ENCODE assay signal across 22 mouse cellular contexts in the genomic region with DNA sequence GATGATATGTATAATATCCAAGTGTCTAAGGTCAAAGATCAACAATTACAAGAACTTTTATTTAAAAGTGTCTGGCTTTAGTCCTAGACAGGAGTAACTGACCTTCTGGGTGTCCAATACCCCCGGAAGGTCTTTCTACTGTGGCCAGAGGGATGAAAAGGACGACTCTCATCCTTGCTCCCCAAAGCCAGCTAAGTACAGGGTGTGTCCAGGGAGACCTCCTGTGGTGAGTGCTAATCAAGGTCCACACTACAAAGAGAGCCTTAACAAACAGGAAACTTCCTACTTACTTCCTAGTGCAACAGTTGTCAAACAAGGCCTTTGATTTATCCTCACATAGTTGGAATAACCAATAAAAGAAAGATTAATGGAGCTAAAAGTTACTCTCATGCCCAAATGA.
"Had no signal": no experiment of that assay in that cellular context is flagged by ENCODE, and none has a peak within 500 bp of the region (broad histone marks: within the 10 kb centered on the region; RNA-seq: fewer than 3 reads in every experiment).

No protein-coding gene starts in this region.

- H3K27me3 ChIP-seq: heart, embryonic 13.5 days; heart, embryonic 15.5 days; hindbrain, embryonic 13.5 days; hindbrain, embryonic 15.5 days; kidney, embryonic 15.5 days; limb, embryonic 12.5 days; liver, embryonic 13.5 days; liver, embryonic 15.5 days had no signal

- DNase-seq: gastrocnemius, postnatal 14 days; gastrocnemius, postnatal 36 days; heart, adult 18-20 months; heart, postnatal 14 days; kidney, adult 11 months; kidney, adult 2 months; kidney, adult 9 months; kidney, postnatal 14 days; kidney, postnatal 36 days; liver; liver, embryonic 13.5 days had no signal

- H3K4me1 ChIP-seq: hindbrain, embryonic 13.5 days; hindbrain, embryonic 15.5 days; kidney, embryonic 15.5 days; limb, embryonic 10.5 days; limb, embryonic 12.5 days had no signal

- H3K4me3 ChIP-seq: heart, embryonic 13.5 days; heart, embryonic 15.5 days; hindbrain, embryonic 13.5 days; hindbrain, embryonic 15.5 days; kidney, embryonic 15.5 days; left cerebral cortex, adult 2 months; limb, embryonic 10.5 days; limb, embryonic 12.5 days; liver, embryonic 13.5 days; liver, embryonic 15.5 days had no signal

- H3K9ac ChIP-seq: heart, embryonic 13.5 days; heart, embryonic 15.5 days; hindbrain, embryonic 13.5 days; hindbrain, embryonic 15.5 days; kidney, embryonic 15.5 days; limb, embryonic 12.5 days; liver, embryonic 13.5 days; liver, embryonic 15.5 days had no signal

- H3K27ac ChIP-seq: heart, embryonic 13.5 days; heart, embryonic 15.5 days; hindbrain, embryonic 13.5 days; hindbrain, embryonic 15.5 days; hindbrain, postnatal 0 days; kidney, embryonic 15.5 days; kidney, postnatal 0 days; left cerebral cortex, adult 2 months; limb, embryonic 10.5 days; limb, embryonic 12.5 days; liver, embryonic 13.5 days; liver, embryonic 15.5 days had no signal
